Mouse (Mus musculus) limb, embryonic 15.5 days (tissue): Measurements from ENCODE around the gene Gm20388. TPM values are rescaled to one million over a fixed set of nuclear protein-coding genes. Genes with fewer than 3 reads are reported as not detected.

Experiments used
- ATAC-seq: fragments of 200-750 bp; cut with Nextera tagmentation; 2 replicates; pipeline ENCODE4 v1.8.0; 2017; ENCODE audit warnings: low read depth, moderate TSS enrichment; ENCODE audit not compliant: insufficient number of reproducible peaks, low FRiP score, low TSS enrichment
- H3K27ac ChIP-seq: fragments of 300-500 bp; sonication (generic); 2 replicates; pipeline ENCODE4 v1.5.1; 2015; ENCODE audit warnings: moderate library complexity, mild to moderate bottlenecking, inconsistent platforms
- H3K27me3 ChIP-seq: fragments of 300-500 bp; sonication (generic); 2 replicates; pipeline ENCODE4 v1.6.1; 2015; ENCODE audit warnings: inconsistent platforms
- H3K36me3 ChIP-seq: fragments of 300-500 bp; sonication (generic); 2 replicates; pipeline ENCODE4 v1.6.1; 2015; ENCODE audit warnings: inconsistent platforms
- H3K4me1 ChIP-seq: fragments of 300-500 bp; sonication (generic); 2 replicates; pipeline ENCODE4 v1.6.1; 2015; ENCODE audit warnings: inconsistent platforms
- H3K4me2 ChIP-seq: fragments of 300-500 bp; sonication (generic); 2 replicates; pipeline ENCODE4 v1.6.1; 2015; ENCODE audit warnings: mild to moderate bottlenecking, inconsistent platforms
- H3K4me3 ChIP-seq: fragments of 300-500 bp; sonication (generic); 2 replicates; pipeline ENCODE4 v1.5.1; 2015; ENCODE audit warnings: mild to moderate bottlenecking, inconsistent platforms
- H3K9ac ChIP-seq: fragments of 300-500 bp; sonication (generic); 2 replicates; pipeline ENCODE4 v1.6.1; 2015; ENCODE audit warnings: inconsistent platforms
- H3K9me3 ChIP-seq: fragments of 300-500 bp; sonication (generic); 2 replicates; pipeline ENCODE4 v1.6.1; 2016; ENCODE audit warnings: inconsistent platforms
- WGBS: fragments of 180-500 bp; shearing (Covaris S2); methylation state at CpG from one replicate; pipeline ENCODE4 v1.1.7; 2015; 5-methylcytosine and 5-hydroxymethylcytosine counted together
- polyA plus RNA-seq: library from polyadenylated mRNA; unstranded; fragments of >200 nt; fragmentation: Nextera tagmentation; extraction: Ambion mirVana; gene quantifications from 2 replicates; pipeline ENCODE4 v1.2.1, GENCODE M21; 2015

Gene Gm20388
- polyA plus RNA-seq, 1 experiment from 2014 or later: 4.9 TPM

DNA sequence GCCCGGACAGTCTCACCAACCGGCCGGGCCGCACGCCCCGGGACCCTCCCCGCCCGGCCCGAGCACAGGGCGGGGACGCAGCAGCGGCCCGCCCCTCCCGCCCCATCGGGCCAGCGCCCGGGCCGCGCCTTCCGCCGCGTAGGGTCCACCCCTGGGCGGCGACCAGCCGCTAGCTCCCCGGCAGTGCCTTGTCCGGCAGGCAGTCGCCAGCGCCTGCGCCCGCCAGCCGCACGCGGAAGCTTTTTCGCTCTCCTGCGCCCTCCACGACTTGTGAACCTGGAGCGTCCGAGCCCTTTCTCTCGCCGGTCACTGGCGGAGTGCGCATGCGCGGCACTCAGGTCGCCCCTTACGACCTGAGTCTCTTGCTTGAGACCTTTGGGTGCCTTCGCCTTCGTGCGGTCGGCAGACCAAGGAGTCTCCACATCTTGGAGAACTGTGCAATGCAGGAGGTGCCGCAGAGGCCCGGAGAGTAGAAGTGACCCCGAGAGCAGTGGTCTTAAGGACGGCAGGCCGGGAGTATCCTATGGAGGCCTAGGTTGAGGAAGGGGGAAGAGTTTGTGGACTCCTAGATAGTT lies 4072.3 kb downstream of the Gm20388 start, which contains the start of gene Abcb10:
Abcb10 (minus strand) TSS at position 297 of the 575 bp plus-strand sequence.
- Histone ChIP-seq H3K9ac (peak within 1 kb of the TSS; percentile 59), H3K9me3 (no peaks in the 10 kb centered on the region), H3K4me1 (peaks cover 14% of the 10 kb centered on the region), H3K4me2 (peak within 1 kb of the TSS; percentile 90), H3K27ac (peak within 1 kb of the TSS; percentile 78), H3K27me3 (no peaks in the 10 kb centered on the region), H3K36me3 (no peaks in the 10 kb centered on the region), H3K4me3 (peak within 1 kb of the TSS; percentile 85)
- WGBS: under 1% methylated on average over 43 of the region's 56 CpGs
- peak; percentile 94 for ATAC-seq

- H3K4me1 ChIP-seq: no peaks in the 10 kb centered on the region
- H3K36me3 ChIP-seq: peaks cover 6% of the 10 kb centered on the region
- no peak overlapping the region for H3K4me3 ChIP-seq
- no peak overlapping the region for H3K9ac ChIP-seq
- ATAC-seq: no peak
- 70% methylated on average over 6 of the region's 6 CpGs for WGBS
- no peak overlapping the region for H3K27ac ChIP-seq
- H3K9me3 ChIP-seq: no peaks in the 10 kb centered on the region
- H3K27me3 ChIP-seq: no peaks in the 10 kb centered on the region
- H3K4me2 ChIP-seq: no peak overlapping the region
Observed at GRCm38 (mm10) chr8:123988605-123989038, 4078.0 kb downstream of the Gm20388 start.

GRCm38 (mm10) chr8:123989128-123989527 lies 4078.5 kb downstream of the Gm20388 start:
- 75% methylated on average over 7 of the region's 7 CpGs for WGBS
- no peak overlapping the region for H3K4me2 ChIP-seq
- ATAC-seq: no peak

GRCm38 (mm10) chr8:123990277-123991049 lies 4079.8 kb downstream of the Gm20388 start:
- Histone ChIP-seq H3K4me1 (no peaks in the 10 kb centered on the region), H3K9ac (no peak overlapping the region), H3K27ac (no peak overlapping the region), H3K27me3 (no peaks in the 10 kb centered on the region), H3K4me3 (no peak overlapping the region), H3K36me3 (peaks cover 18% of the 10 kb centered on the region), H3K9me3 (no peaks in the 10 kb centered on the region), H3K4me2 (no peak overlapping the region)
- 81% methylated on average over 13 of the region's 13 CpGs for WGBS
- ATAC-seq: no peak

More at GRCm38 (mm10) chr8:123989128-123989527, 4078.5 kb downstream of the Gm20388 start:
- H3K4me1 ChIP-seq: no peaks in the 10 kb centered on the region
- no peak overlapping the region for H3K4me3 ChIP-seq
- no peaks in the 10 kb centered on the region for H3K9me3 ChIP-seq
- no peaks in the 10 kb centered on the region for H3K27me3 ChIP-seq
- H3K9ac ChIP-seq: no peak overlapping the region
- no peak overlapping the region for H3K27ac ChIP-seq
- peaks cover 11% of the 10 kb centered on the region for H3K36me3 ChIP-seq

- ATAC-seq: no peak
- Histone ChIP-seq H3K27ac (no peak overlapping the region), H3K4me1 (no peaks in the 10 kb centered on the region), H3K27me3 (no peaks in the 10 kb centered on the region), H3K4me3 (no peak overlapping the region), H3K36me3 (peaks cover 32% of the 10 kb centered on the region), H3K4me2 (no peak overlapping the region), H3K9ac (no peak overlapping the region), H3K9me3 (no peaks in the 10 kb centered on the region)
- 84% methylated on average over 8 of the region's 8 CpGs for WGBS
Observed at GRCm38 (mm10) chr8:123992587-123992986, 4081.9 kb downstream of the Gm20388 start.

DNA sequence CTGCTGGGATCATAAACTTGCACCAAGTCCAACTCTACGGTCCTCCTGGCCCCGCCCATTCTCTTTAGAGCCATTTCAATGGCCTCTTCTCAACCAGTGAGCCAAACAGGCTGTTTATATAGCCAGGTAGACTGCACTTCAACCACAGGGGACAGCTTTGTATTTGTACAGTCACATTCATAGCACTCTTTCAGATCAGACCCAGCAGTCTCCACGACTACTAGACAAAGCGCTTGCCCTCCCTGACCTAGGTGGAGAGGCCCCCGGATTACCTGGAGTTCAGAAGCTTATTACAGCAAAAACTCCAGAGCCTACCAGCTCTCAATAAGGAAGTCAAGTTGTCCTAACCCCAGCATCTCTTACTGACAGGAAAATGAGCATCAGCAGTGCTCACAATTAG lies 4083.0 kb downstream of the Gm20388 start:
- 86% methylated on average over 5 of the region's 5 CpGs for WGBS
- Histone ChIP-seq H3K27ac (no peak overlapping the region), H3K4me2 (no peak overlapping the region), H3K36me3 (peaks cover 40% of the 10 kb centered on the region), H3K4me3 (no peak overlapping the region), H3K4me1 (no peaks in the 10 kb centered on the region), H3K9ac (no peak overlapping the region), H3K9me3 (no peaks in the 10 kb centered on the region), H3K27me3 (no peaks in the 10 kb centered on the region)
- no peak for ATAC-seq

- ATAC-seq: no peak
- no peak overlapping the region for H3K4me2 ChIP-seq
Observed at GRCm38 (mm10) chr8:123993997-123994396, 4083.4 kb downstream of the Gm20388 start.

DNA sequence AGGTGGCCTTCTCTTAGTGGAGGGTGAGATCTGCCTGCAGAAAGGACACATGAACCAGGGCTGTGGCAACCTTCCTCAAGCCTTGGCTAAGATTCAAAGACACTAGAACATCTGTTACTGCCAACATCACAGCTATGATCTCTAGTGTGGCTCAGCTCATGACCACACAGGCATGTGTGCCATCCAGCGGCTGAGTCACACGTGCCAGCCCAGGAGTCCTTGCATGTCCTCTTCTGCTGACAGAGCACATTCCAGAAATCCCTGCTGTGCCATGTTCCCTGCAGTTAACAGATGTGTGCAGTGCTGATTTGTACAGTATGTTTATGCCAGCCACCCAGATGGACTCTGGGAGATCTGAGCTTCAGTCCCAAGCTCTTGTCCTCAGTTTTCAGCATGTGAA lies 4088.9 kb downstream of the Gm20388 start:
- Histone ChIP-seq H3K27me3 (no peaks in the 10 kb centered on the region), H3K27ac (no peak overlapping the region), H3K9me3 (no peaks in the 10 kb centered on the region), H3K4me2 (no peak overlapping the region), H3K9ac (no peak overlapping the region), H3K4me3 (no peak overlapping the region), H3K4me1 (no peaks in the 10 kb centered on the region), H3K36me3 (peaks cover 81% of the 10 kb centered on the region)
- 67% methylated on average over 2 of the region's 2 CpGs for WGBS
- ATAC-seq: 0 out of 2 replicates have a peak, but pooled peaks have one; percentile 54

More at GRCm38 (mm10) chr8:123993997-123994396, 4083.4 kb downstream of the Gm20388 start:
- no peak overlapping the region for H3K9ac ChIP-seq
- WGBS: 82% methylated on average over 3 of the region's 3 CpGs
- no peak overlapping the region for H3K27ac ChIP-seq
- H3K4me1 ChIP-seq: no peaks in the 10 kb centered on the region
- no peaks in the 10 kb centered on the region for H3K27me3 ChIP-seq
- H3K36me3 ChIP-seq: peaks cover 44% of the 10 kb centered on the region
- no peak overlapping the region for H3K4me3 ChIP-seq
- H3K9me3 ChIP-seq: no peaks in the 10 kb centered on the region

DNA sequence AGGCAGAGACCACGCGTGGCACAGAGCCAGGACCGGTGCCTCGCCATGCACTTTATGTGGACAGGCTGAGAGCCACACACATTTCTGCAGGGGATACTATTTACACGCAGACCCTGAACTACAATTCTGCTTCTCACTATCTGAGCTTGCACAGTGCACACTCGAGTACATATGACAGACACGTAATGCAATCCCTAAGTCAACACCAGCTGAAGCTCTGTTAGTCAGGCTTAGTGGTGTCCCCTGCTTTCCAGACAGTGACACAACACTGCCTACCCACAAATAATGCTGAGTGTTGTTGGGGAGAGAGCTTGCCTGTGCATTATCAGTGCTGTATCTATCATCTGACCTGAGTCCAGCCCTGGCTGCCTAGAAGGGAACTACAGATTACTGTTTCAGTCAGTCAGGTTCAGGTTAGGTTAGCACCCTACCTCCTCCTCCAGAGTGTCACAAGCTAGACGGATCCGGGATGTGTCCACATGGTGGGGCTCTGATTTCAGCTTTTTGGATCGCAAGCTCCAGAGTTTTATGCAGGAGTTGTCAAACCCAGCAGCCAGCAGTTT lies 4092.0 kb downstream of the Gm20388 start:
- WGBS: 80% methylated on average over 10 of the region's 10 CpGs
- no peaks in the 10 kb centered on the region for H3K9me3 ChIP-seq
- no peak; the same call in 1 of the 2 replicates for ATAC-seq
- no peak overlapping the region for H3K9ac ChIP-seq
- no peak overlapping the region for H3K27ac ChIP-seq
- no peak overlapping the region for H3K4me2 ChIP-seq
- H3K4me3 ChIP-seq: no peak overlapping the region
- no peaks in the 10 kb centered on the region for H3K4me1 ChIP-seq
- peaks cover 93% of the 10 kb centered on the region for H3K36me3 ChIP-seq
- no peaks in the 10 kb centered on the region for H3K27me3 ChIP-seq

GRCm38 (mm10) chr8:124007829-124008228 lies 4097.2 kb downstream of the Gm20388 start:
- peaks cover 72% of the 10 kb centered on the region for H3K36me3 ChIP-seq
- 59% methylated on average over 6 of the region's 6 CpGs for WGBS

GRCm38 (mm10) chr8:124011580-124011979 lies 4100.9 kb downstream of the Gm20388 start:
- Histone ChIP-seq H3K27me3 (no peaks in the 10 kb centered on the region), H3K4me3 (no peak overlapping the region), H3K27ac (no peak overlapping the region), H3K9me3 (no peaks in the 10 kb centered on the region), H3K4me2 (no peak overlapping the region), H3K36me3 (peaks cover 35% of the 10 kb centered on the region), H3K4me1 (no peaks in the 10 kb centered on the region), H3K9ac (no peak overlapping the region)
- WGBS: 80% methylated on average over 3 of the region's 3 CpGs
- ATAC-seq: no peak

More at GRCm38 (mm10) chr8:124007829-124008228, 4097.2 kb downstream of the Gm20388 start:
- no peaks in the 10 kb centered on the region for H3K9me3 ChIP-seq
- no peak overlapping the region for H3K4me2 ChIP-seq
- H3K27ac ChIP-seq: no peak overlapping the region
- no peak for ATAC-seq
- no peak overlapping the region for H3K4me3 ChIP-seq
- H3K27me3 ChIP-seq: no peaks in the 10 kb centered on the region
- H3K4me1 ChIP-seq: no peaks in the 10 kb centered on the region
- no peak overlapping the region for H3K9ac ChIP-seq
